Mouse (Mus musculus): ENCODE results near the gene Cherp.

- no peak for TF ChIP-seq CTCF (IDR thresholded peaks at IDR 0.05; ENCODE audit: low read depth, low read length)
- no peak for TF ChIP-seq TAL1 (conservative IDR thresholded peaks at IDR 0.05; ENCODE audit: low read depth, low read length)
- TF ChIP-seq GATA1 (IDR thresholded peaks at IDR 0.05; ENCODE audit: borderline replicate concordance, low read length), result no peak
- no peak for TF ChIP-seq POLR2AphosphoS5 (IDR thresholded peaks at IDR 0.05; ENCODE audit: insufficient replicate concordance, low read depth, low read length)
These were observed 36.6 kb downstream of the Cherp start for GRCm38 (mm10) chr8:72438248-72439015.

Data from G1E (cell line).